Mouse (Mus musculus) intestine, embryonic 14.5 days (tissue): ENCODE measurements at regions not wholly inside any gene's neighbourhood (a gene's known extent, or its start where the extent isn't known, plus 50 kb on each side); places are given as distances from the start of the nearest gene placed in this dataset.

Experiments
- ATAC-seq: fragments of 200-750 bp; cut with Nextera tagmentation; replicated peaks from 2 replicates; pipeline ENCODE4 v1.8.0; 2017; ENCODE audit warnings: low read depth, moderate number of reproducible peaks, moderate TSS enrichment, moderate library complexity; ENCODE audit not compliant: low FRiP score, low TSS enrichment
- DNase-seq: peaks from one replicate; pipeline ENCODE4 v3.0.0-alpha.2; 2018; ENCODE audit warnings: low spot score
- H3K27ac ChIP-seq: fragments of 300-500 bp; sonication (generic); 2 replicates; pipeline ENCODE4 v1.5.1; 2014; ENCODE audit warnings: low read depth, mild to moderate bottlenecking, control low read depth
- H3K27me3 ChIP-seq: fragments of 300-500 bp; sonication (generic); replicated peaks from 2 replicates; pipeline ENCODE4 v1.6.1; 2014; ENCODE audit warnings: low read length, control low read depth; ENCODE audit not compliant: control insufficient read depth, insufficient read depth
- H3K36me3 ChIP-seq: fragments of 300-500 bp; sonication (generic); 2 replicates; pipeline ENCODE4 v1.6.1; 2014; ENCODE audit warnings: low read length, control low read depth; ENCODE audit not compliant: control insufficient read depth, insufficient read depth
- H3K4me1 ChIP-seq: fragments of 300-500 bp; sonication (generic); replicated peaks from 2 replicates; pipeline ENCODE4 v1.6.1; 2014; ENCODE audit warnings: low read length, control low read depth, mixed read lengths; ENCODE audit not compliant: control insufficient read depth, insufficient read depth
- H3K4me2 ChIP-seq: fragments of 300-500 bp; sonication (generic); 2 replicates; pipeline ENCODE4 v1.6.1; 2014; ENCODE audit warnings: low read length
- H3K4me3 ChIP-seq: fragments of 300-500 bp; sonication (generic); 2 replicates; pipeline ENCODE4 v1.5.1; 2014; ENCODE audit warnings: low read depth, low read length, control low read depth, mixed read lengths
- H3K9ac ChIP-seq: fragments of 300-500 bp; sonication (generic); 2 replicates; pipeline ENCODE4 v1.6.1; 2014; ENCODE audit warnings: mild to moderate bottlenecking, low read length
- H3K9me3 ChIP-seq: fragments of 300-500 bp; sonication (generic); 2 replicates; pipeline ENCODE4 v1.6.1; 2016; ENCODE audit warnings: low read length, control low read depth; ENCODE audit not compliant: control insufficient read depth
- WGBS: fragments of 180-500 bp; shearing (Covaris S2); extraction: QIAGEN DNeasy Blood & Tissue Kit; methylation state at CpG from one replicate; pipeline ENCODE4 v1.1.7; 2014; 5-methylcytosine and 5-hydroxymethylcytosine counted together

GRCm38 (mm10) chr5:146648519-146649060 lies 63.6 kb upstream of the Gpr12 start:
- no peaks in the 10 kb centered on the region for H3K36me3 ChIP-seq
- no peaks in the 10 kb centered on the region for H3K27me3 ChIP-seq
- H3K4me1 ChIP-seq, result no peaks in the 10 kb centered on the region
- DNase-seq (no peak), ATAC-seq (no peak)
- no peak overlapping the region for H3K4me2 ChIP-seq
- no peak overlapping the region for H3K4me3 ChIP-seq
- 72% methylated on average over 4 of the region's 4 CpGs for WGBS
- no peak overlapping the region for H3K27ac ChIP-seq
- H3K9ac ChIP-seq, result no peak overlapping the region
- H3K9me3 ChIP-seq, result no peaks in the 10 kb centered on the region

- Histone ChIP-seq H3K27ac (no peak overlapping the region), H3K27me3 (no peaks in the 10 kb centered on the region), H3K9ac (no peak overlapping the region), H3K9me3 (no peaks in the 10 kb centered on the region), H3K36me3 (no peaks in the 10 kb centered on the region), H3K4me3 (no peak overlapping the region), H3K4me2 (no peak overlapping the region), H3K4me1 (no peaks in the 10 kb centered on the region)
- ATAC-seq (no peak), DNase-seq (no peak)
- WGBS, result 48% methylated on average over 11 of the region's 11 CpGs
Measured at GRCm38 (mm10) chr5:146647628-146648380, 62.8 kb upstream of the Gpr12 start.

- no peaks in the 10 kb centered on the region for H3K4me1 ChIP-seq
- no peaks in the 10 kb centered on the region for H3K27me3 ChIP-seq
- 3% methylated on average over 4 of the region's 4 CpGs for WGBS
- H3K4me3 ChIP-seq, result no peak overlapping the region
- H3K36me3 ChIP-seq, result no peaks in the 10 kb centered on the region
- DNase-seq, result peak; percentile 94
- H3K9ac ChIP-seq, result no peak overlapping the region
- H3K4me2 ChIP-seq, result no peak overlapping the region
- H3K27ac ChIP-seq, result no peak overlapping the region
- H3K9me3 ChIP-seq, result no peaks in the 10 kb centered on the region
- ATAC-seq, result no peak
Measured at GRCm38 (mm10) chr5:146644499-146644898, 59.5 kb upstream of the Gpr12 start.

- no peaks in the 10 kb centered on the region for H3K9me3 ChIP-seq
- H3K27ac ChIP-seq, result no peak overlapping the region
- no peak overlapping the region for H3K4me2 ChIP-seq
- 87% methylated on average over 6 of the region's 6 CpGs for WGBS
- H3K9ac ChIP-seq, result no peak overlapping the region
- H3K4me1 ChIP-seq, result no peaks in the 10 kb centered on the region
- H3K27me3 ChIP-seq, result no peaks in the 10 kb centered on the region
- H3K4me3 ChIP-seq, result no peak overlapping the region
- H3K36me3 ChIP-seq, result no peaks in the 10 kb centered on the region
- DNase-seq, result no peak
- no peak for ATAC-seq
Measured at GRCm38 (mm10) chr5:146641931-146642330, 56.9 kb upstream of the Gpr12 start.

GRCm38 (mm10) chr5:146636859-146637258 lies 51.8 kb upstream of the Gpr12 start:
- Histone ChIP-seq H3K27me3 (no peaks in the 10 kb centered on the region), H3K4me3 (no peak overlapping the region), H3K9me3 (no peaks in the 10 kb centered on the region), H3K36me3 (no peaks in the 10 kb centered on the region), H3K9ac (no peak overlapping the region), H3K27ac (no peak overlapping the region), H3K4me2 (no peak overlapping the region), H3K4me1 (no peaks in the 10 kb centered on the region)
- DNase-seq (no peak), ATAC-seq (peak; percentile 74)
- WGBS, result 61% methylated on average over 6 of the region's 6 CpGs
